Mouse (Mus musculus): ENCODE measurements at regions not wholly inside any gene's neighbourhood (a gene's known extent, or its start where the extent isn't known, plus 50 kb on each side); places are given as distances from the start of the nearest gene placed in this dataset.

- DNase-seq = no peak
- Histone ChIP-seq H3K4me3 (ENCODE audit: low read depth, low read length) (no peak overlapping the region), H3K4me2 (ENCODE audit: low read depth) (no peak overlapping the region), H3K4me1 (ENCODE audit: insufficient read depth) (no peaks in the 10 kb centered on the region), H3K9ac (no peak overlapping the region), H3K27ac (ENCODE audit: low read depth, low read length) (no peak overlapping the region), H3K27me3 (ENCODE audit: insufficient read depth, low read length) (no peaks in the 10 kb centered on the region), H3K36me3 (ENCODE audit: insufficient read depth) (no peaks in the 10 kb centered on the region), H3K9me3 (ENCODE audit: low read length) (no peaks in the 10 kb centered on the region)
- ATAC-seq = no peak
- no peak for TF ChIP-seq CTCF (IDR thresholded peaks at IDR 0.05; ENCODE audit: low read depth)
- WGBS = 31% methylated on average over 5 of the region's 5 CpGs
These were observed 536.7 kb upstream of the Kdm8 start for GRCm38 (mm10) chr7:124907662-124908296.

GRCm38 (mm10) chr7:124914061-124914460 is 530.4 kb upstream of the Kdm8 start:
- no peaks in the 10 kb centered on the region for H3K9me3 ChIP-seq (ENCODE audit: low read length)
- no peak overlapping the region for H3K27ac ChIP-seq (ENCODE audit: low read depth, low read length)
- WGBS = 26% methylated on average over 5 of the region's 5 CpGs
- ATAC-seq (no peak), DNase-seq (no peak)
- H3K4me1 ChIP-seq (ENCODE audit: insufficient read depth) = no peaks in the 10 kb centered on the region
- no peak overlapping the region for H3K4me3 ChIP-seq (ENCODE audit: low read depth, low read length)
- H3K27me3 ChIP-seq (ENCODE audit: insufficient read depth, low read length) = no peaks in the 10 kb centered on the region
- H3K36me3 ChIP-seq (ENCODE audit: insufficient read depth) = no peaks in the 10 kb centered on the region
- no peak overlapping the region for H3K4me2 ChIP-seq (ENCODE audit: low read depth)
- H3K9ac ChIP-seq = no peak overlapping the region
- no peak for TF ChIP-seq CTCF (IDR thresholded peaks at IDR 0.05; ENCODE audit: low read depth)

GRCm38 (mm10) chr7:124914479-124914878 is 530.0 kb upstream of the Kdm8 start:
- H3K4me1 ChIP-seq (ENCODE audit: insufficient read depth) = no peaks in the 10 kb centered on the region
- no peak overlapping the region for H3K27ac ChIP-seq (ENCODE audit: low read depth, low read length)
- 49% methylated on average over 4 of the region's 4 CpGs for WGBS
- no peak overlapping the region for H3K9ac ChIP-seq
- no peak overlapping the region for H3K4me3 ChIP-seq (ENCODE audit: low read depth, low read length)
- no peak for TF ChIP-seq CTCF (IDR thresholded peaks at IDR 0.05; ENCODE audit: low read depth)
- H3K9me3 ChIP-seq (ENCODE audit: low read length) = no peaks in the 10 kb centered on the region
- no peaks in the 10 kb centered on the region for H3K36me3 ChIP-seq (ENCODE audit: insufficient read depth)
- no peak overlapping the region for H3K4me2 ChIP-seq (ENCODE audit: low read depth)
- no peak for DNase-seq
- H3K27me3 ChIP-seq (ENCODE audit: insufficient read depth, low read length) = no peaks in the 10 kb centered on the region
- no peak for ATAC-seq

GRCm38 (mm10) chr7:124914972-124915371 is 529.5 kb upstream of the Kdm8 start:
- ATAC-seq = no peak
- WGBS = 71% methylated on average over 6 of the region's 6 CpGs
- H3K4me3 ChIP-seq (ENCODE audit: low read depth, low read length) = no peak overlapping the region

GRCm38 (mm10) chr7:124915637-124916036 is 528.8 kb upstream of the Kdm8 start:
- no peak for DNase-seq
- ATAC-seq = no peak
- Histone ChIP-seq H3K4me3 (ENCODE audit: low read depth, low read length) (no peak overlapping the region), H3K4me1 (ENCODE audit: insufficient read depth) (no peaks in the 10 kb centered on the region), H3K36me3 (ENCODE audit: insufficient read depth) (no peaks in the 10 kb centered on the region), H3K27ac (ENCODE audit: low read depth, low read length) (no peak overlapping the region), H3K9me3 (ENCODE audit: low read length) (no peaks in the 10 kb centered on the region), H3K9ac (no peak overlapping the region), H3K4me2 (ENCODE audit: low read depth) (no peak overlapping the region), H3K27me3 (ENCODE audit: insufficient read depth, low read length) (no peaks in the 10 kb centered on the region)
- no peak for TF ChIP-seq CTCF (IDR thresholded peaks at IDR 0.05; ENCODE audit: low read depth)
- WGBS = 81% methylated on average over 5 of the region's 5 CpGs

More at GRCm38 (mm10) chr7:124914972-124915371, 529.5 kb upstream of the Kdm8 start:
- Histone ChIP-seq H3K27me3 (ENCODE audit: insufficient read depth, low read length) (no peaks in the 10 kb centered on the region), H3K9ac (no peak overlapping the region), H3K9me3 (ENCODE audit: low read length) (no peaks in the 10 kb centered on the region), H3K4me2 (ENCODE audit: low read depth) (no peak overlapping the region), H3K27ac (ENCODE audit: low read depth, low read length) (no peak overlapping the region), H3K36me3 (ENCODE audit: insufficient read depth) (no peaks in the 10 kb centered on the region), H3K4me1 (ENCODE audit: insufficient read depth) (no peaks in the 10 kb centered on the region)
- TF ChIP-seq CTCF (IDR thresholded peaks at IDR 0.05; ENCODE audit: low read depth) = no peak
- DNase-seq = no peak

DNA sequence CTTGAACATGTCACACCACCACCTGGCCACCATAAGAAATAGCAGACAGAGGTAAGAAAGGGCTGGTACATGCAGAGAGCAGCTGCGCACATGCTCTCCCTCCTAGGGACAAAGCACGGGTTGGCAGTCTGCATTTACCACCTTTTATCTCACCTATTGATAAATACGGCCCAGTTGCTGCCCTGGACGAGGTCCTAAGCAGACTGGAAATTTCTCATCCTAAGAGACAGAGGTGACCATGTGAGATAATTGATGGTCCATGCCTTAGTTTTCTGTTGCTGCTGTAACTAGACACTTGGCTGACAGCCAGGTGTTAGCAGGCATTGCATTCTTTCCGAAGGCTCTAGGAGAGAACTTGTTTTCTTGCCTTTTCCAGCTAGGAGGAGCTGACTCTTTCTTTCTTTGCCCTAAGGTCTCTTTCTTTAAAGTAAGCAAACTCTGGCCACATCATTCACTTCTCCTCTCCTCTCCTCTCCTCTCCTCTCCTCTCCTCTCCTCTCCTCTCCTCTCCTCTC is 526.8 kb upstream of the Kdm8 start:
- no peaks in the 10 kb centered on the region for H3K9me3 ChIP-seq (ENCODE audit: low read length)
- DNase-seq = peak; percentile 43
- no peak for ATAC-seq
- no peaks in the 10 kb centered on the region for H3K4me1 ChIP-seq (ENCODE audit: insufficient read depth)
- TF ChIP-seq CTCF (IDR thresholded peaks at IDR 0.05; ENCODE audit: low read depth) = 0 out of 2 replicates have a peak, but pooled peaks have one; percentile 27
- H3K27me3 ChIP-seq (ENCODE audit: insufficient read depth, low read length) = no peaks in the 10 kb centered on the region
- no peak overlapping the region for H3K9ac ChIP-seq
- H3K4me2 ChIP-seq (ENCODE audit: low read depth) = no peak overlapping the region
- 38% methylated on average over 5 of the region's 5 CpGs for WGBS
- no peaks in the 10 kb centered on the region for H3K36me3 ChIP-seq (ENCODE audit: insufficient read depth)
- no peak overlapping the region for H3K27ac ChIP-seq (ENCODE audit: low read depth, low read length)
- H3K4me3 ChIP-seq (ENCODE audit: low read depth, low read length) = no peak overlapping the region

GRCm38 (mm10) chr7:124922806-124923205 is 521.7 kb upstream of the Kdm8 start:
- ATAC-seq = no peak

More at GRCm38 (mm10) chr7:124922806-124923205, 521.7 kb upstream of the Kdm8 start:
- Histone ChIP-seq H3K27ac (ENCODE audit: low read depth, low read length) (no peak overlapping the region), H3K27me3 (ENCODE audit: insufficient read depth, low read length) (no peaks in the 10 kb centered on the region), H3K9me3 (ENCODE audit: low read length) (no peaks in the 10 kb centered on the region), H3K4me1 (ENCODE audit: insufficient read depth) (no peaks in the 10 kb centered on the region), H3K36me3 (ENCODE audit: insufficient read depth) (no peaks in the 10 kb centered on the region), H3K9ac (no peak overlapping the region), H3K4me3 (ENCODE audit: low read depth, low read length) (no peak overlapping the region), H3K4me2 (ENCODE audit: low read depth) (no peak overlapping the region)
- WGBS = 88% methylated on average over 7 of the region's 7 CpGs
- TF ChIP-seq CTCF (IDR thresholded peaks at IDR 0.05; ENCODE audit: low read depth) = no peak
- no peak for DNase-seq

Data from forebrain, postnatal 0 days (tissue).